Mouse (Mus musculus) heart, adult 2 months (tissue): ENCODE results near the gene Mab21l3. TPM values are rescaled to one million over a fixed set of nuclear protein-coding genes. Genes with fewer than 3 reads are reported as not detected.

Source experiments
- DNase-seq, 2 experiments: peaks; one replicate each; pipeline ENCODE4 v3.0.0; 2021
- H3K27ac ChIP-seq: fragments of 200-600 bp; 2 replicates; pipeline ENCODE4 v1.8.1; 2022
- H3K27me3 ChIP-seq: fragments of 200-500 bp; 2 replicates; pipeline ENCODE4 v1.6.1; 2012; ENCODE audit warnings: mild to moderate bottlenecking, low read length, inconsistent platforms, mixed read lengths; ENCODE audit not compliant: control insufficient read depth, insufficient read depth
- H3K36me3 ChIP-seq: fragments of 200-500 bp; 2 replicates; pipeline ENCODE4 v1.6.1; 2012; ENCODE audit warnings: low read length, inconsistent platforms; ENCODE audit not compliant: control insufficient read depth, insufficient read depth
- H3K4me1 ChIP-seq: fragments of 200-500 bp; 2 replicates; pipeline ENCODE4 v1.6.1; 2011; ENCODE audit warnings: low read length; ENCODE audit not compliant: control insufficient read depth, insufficient read depth
- H3K4me3 ChIP-seq: fragments of 200-600 bp; 2 replicates; pipeline ENCODE4 v1.8.1; 2022
- H3K79me2 ChIP-seq: fragments of 200-500 bp; replicated peaks from 2 replicates; pipeline ENCODE4 v1.6.1; 2012; ENCODE audit warnings: mild to moderate bottlenecking, inconsistent platforms, low read length, moderate library complexity, mixed read lengths; ENCODE audit not compliant: control insufficient read depth, insufficient read depth
- H3K9ac ChIP-seq: fragments of 200-500 bp; 2 replicates; pipeline ENCODE4 v1.6.1; 2012; ENCODE audit warnings: low read depth, mild to moderate bottlenecking, control low read depth, inconsistent platforms, low read length, mixed read lengths
- CTCF ChIP-seq: fragments of 200-600 bp; IDR thresholded peaks from 2 replicates; pipeline ENCODE4 v1.8.1; 2022; ENCODE audit warnings: antibody characterized with exemption, mild to moderate bottlenecking, moderate library complexity
- EP300 ChIP-seq: fragments of 200-500 bp; IDR thresholded peaks from 2 replicates; pipeline ENCODE4 v1.6.1; 2011; ENCODE audit warnings: low read depth, low read length, control low read depth; ENCODE audit not compliant: insufficient read depth
- POLR2A ChIP-seq: fragments of 200-500 bp; IDR thresholded peaks from 2 replicates; pipeline ENCODE4 v1.6.1; 2011; ENCODE audit warnings: mild to moderate bottlenecking, low read depth, low read length, control low read depth; ENCODE audit not compliant: insufficient read depth
- WGBS: fragments of 180-500 bp; shearing (Covaris S2); methylation state at CpG from one replicate; pipeline ENCODE4 v1.1.7; 2018; 5-methylcytosine and 5-hydroxymethylcytosine counted together
- intact Hi-C: fragments of 180-260 bp; cut with DNase I; formaldehyde crosslinking; loops from one replicate; pipeline ENCODE4 v1.15.1; 2025
- polyA plus RNA-seq: library from polyadenylated mRNA; depleted of rRNA; stranded (reverse); fragments of >200 nt; gene quantifications from 2 replicates; pipeline ENCODE4 v1.2.3, GENCODE M21; 2012
- total RNA-seq, 2 experiments: library from RNA; stranded (reverse); gene quantifications; 2 replicates each; pipeline ENCODE4 v1.2.3; 2021

Gene Mab21l3
- total and polyA plus RNA-seq, 3 experiments: 0.16 TPM; not detected in 2

DNA sequence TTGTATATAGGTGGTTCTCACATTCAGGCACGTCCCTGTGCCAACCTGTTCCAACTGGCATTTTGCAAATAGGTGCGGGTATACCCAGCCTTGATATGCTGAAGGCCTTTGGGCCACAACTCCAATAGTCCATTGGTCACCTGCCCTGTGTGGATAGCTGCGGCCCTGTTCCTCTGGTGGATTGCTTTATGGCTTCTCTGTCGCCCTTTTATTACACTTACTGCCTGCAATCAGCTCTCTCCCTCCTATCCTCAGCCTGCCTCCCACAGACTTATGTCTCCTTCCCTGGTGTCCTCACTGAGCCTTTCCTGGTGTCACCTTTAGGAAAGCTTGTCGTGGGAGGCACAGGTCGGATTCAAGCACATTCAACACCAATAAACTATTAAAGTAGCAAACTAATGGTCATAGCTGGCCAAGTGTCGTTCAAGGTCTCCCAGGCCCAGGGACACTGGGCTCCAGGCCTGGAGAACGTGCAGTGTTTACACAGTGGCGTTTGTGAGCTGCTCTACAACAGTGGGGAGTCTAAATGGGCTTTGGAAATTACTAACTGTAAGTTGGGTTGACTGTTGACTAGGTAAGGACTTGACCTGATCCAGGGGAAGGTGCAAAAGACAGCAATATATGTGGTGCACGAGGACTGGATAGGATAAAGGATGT is 63.9 kb downstream of the Mab21l3 start:
- no peak for DNase-seq
- Histone ChIP-seq H3K36me3 (no peaks in the 10 kb centered on the region), H3K79me2 (no peaks in the 10 kb centered on the region), H3K4me1 (no peaks in the 10 kb centered on the region), H3K9ac (no peak overlapping the region), H3K27ac (no peak overlapping the region), H3K27me3 (no peaks in the 10 kb centered on the region), H3K4me3 (no peak overlapping the region)
- 93% methylated on average over 10 of the region's 10 CpGs for WGBS
- intact Hi-C loops: no loop called here
- TF ChIP-seq POLR2A: no peak
- no peak for TF ChIP-seq CTCF
- no peak for TF ChIP-seq EP300

DNA sequence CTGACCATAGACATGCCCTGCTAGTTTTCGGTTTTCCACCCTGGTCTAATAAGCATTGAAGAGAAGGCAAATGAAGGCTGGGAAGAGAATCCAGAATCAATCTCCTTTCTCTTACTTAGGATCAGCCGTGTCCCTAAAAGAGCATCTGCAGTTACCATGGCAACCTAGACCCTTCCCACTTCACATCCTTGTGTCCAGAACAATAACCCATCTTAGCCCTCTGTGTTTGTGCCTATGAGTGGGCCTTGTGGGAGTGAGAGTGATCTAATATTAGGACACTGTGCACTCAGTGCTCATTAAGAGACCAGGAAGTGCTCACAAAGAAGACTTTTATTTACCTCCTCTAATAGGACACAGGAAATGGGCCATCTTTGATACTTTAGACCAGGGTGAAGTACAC is 65.0 kb downstream of the Mab21l3 start:
- intact Hi-C loops: no loop called here
- no peak for TF ChIP-seq POLR2A
- TF ChIP-seq EP300: no peak
- TF ChIP-seq CTCF: no peak
- H3K36me3 ChIP-seq: no peaks in the 10 kb centered on the region
- no peaks in the 10 kb centered on the region for H3K27me3 ChIP-seq
- no peaks in the 10 kb centered on the region for H3K79me2 ChIP-seq
- no peak for DNase-seq
- no peak overlapping the region for H3K9ac ChIP-seq
- peaks cover 1% of the 10 kb centered on the region; the same call in 1 of the 2 replicates for H3K4me1 ChIP-seq
- no peak overlapping the region for H3K27ac ChIP-seq
- H3K4me3 ChIP-seq: no peak overlapping the region
- 77% methylated on average over 2 of the region's 2 CpGs for WGBS

DNA sequence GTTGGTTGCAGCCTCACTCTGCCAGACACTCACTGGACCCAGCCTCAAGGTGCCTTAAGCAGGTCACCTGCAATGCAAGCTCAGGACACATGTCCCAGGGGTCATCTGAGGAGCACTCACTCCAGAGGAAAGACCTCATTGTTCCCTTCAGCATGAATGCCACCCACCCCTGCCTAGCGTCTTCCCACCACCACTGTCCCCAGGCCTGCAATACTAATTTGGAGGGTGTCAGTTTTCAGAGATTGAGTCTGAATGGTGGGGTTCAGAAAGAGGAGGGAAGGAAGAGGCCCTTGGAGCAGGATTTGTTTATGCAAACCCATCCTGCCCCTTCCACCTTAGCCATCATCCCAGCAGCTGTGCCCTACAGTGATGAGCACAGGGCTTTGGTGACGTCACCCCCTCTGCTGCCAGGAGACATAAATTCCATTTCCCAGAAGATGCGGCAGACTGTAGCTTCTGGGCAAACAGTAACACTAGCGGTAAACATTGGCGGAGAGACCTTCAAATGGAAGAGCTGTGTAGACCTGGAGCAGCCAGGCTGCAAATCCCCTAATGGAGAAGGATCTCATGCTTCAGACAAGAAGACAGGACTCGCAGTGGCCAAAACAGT is 67.8 kb downstream of the Mab21l3 start:
- TF ChIP-seq EP300 (no peak), POLR2A (no peak), CTCF (no peak)
- intact Hi-C loops: no loop called here
- Histone ChIP-seq H3K4me1 (peaks cover 1% of the 10 kb centered on the region; the same call in 1 of the 2 replicates), H3K27me3 (no peaks in the 10 kb centered on the region), H3K79me2 (no peaks in the 10 kb centered on the region), H3K4me3 (no peak overlapping the region), H3K9ac (no peak overlapping the region), H3K27ac (no peak overlapping the region), H3K36me3 (no peaks in the 10 kb centered on the region)
- DNase-seq: no peak
- 84% methylated on average over 6 of the region's 6 CpGs for WGBS

DNA sequence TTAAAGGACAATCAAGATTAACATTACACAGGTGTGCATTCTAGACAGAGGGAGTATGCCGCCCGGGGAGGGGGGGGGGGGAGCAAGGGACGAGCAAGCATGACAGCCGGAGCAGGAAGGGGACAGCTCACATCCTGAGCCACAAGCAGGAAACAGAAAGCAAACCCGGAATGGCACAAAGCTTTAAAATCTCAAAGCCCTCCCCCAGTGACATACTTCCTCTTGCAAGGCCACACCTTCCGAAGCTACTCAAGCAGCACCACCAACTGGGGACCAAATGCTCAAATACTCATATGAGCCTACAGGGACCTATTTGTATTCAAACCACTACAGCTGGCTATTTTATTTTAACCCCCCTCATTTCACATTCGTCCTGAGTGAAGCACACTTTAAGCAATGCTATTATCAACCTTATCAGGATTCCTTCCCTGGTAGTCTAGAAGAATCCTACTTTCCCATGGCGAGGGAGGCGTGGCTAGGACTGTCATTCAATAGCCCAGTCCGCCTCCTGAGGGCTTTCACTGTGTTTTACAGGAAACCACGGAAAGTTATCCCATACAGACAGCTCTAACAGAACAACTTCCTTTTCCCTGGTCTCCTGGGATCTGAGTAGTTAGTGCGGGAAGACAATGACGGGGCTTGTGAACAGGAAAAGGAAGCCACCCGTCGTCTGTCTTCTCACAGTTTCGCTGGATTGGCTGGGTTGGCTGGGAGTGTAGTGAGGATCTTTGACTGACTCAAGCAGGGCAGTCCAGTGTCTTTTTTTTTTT is 69.7 kb downstream of the Mab21l3 start:
- H3K27me3 ChIP-seq: no peaks in the 10 kb centered on the region
- H3K27ac ChIP-seq: peak overlapping the region; percentile 32
- whole genome bisulfite sequencing: 43% methylated on average over 16 of the region's 16 CpGs
- no peak overlapping the region for H3K9ac ChIP-seq
- DNase-seq: peak in 1 of 2 experiments; percentile 60
- intact Hi-C loops: loop anchor here (1.0 kb wide), 1 partner anchor 45 kb away; no protein-coding TSS in a partner anchor
- H3K4me3 ChIP-seq: no peak overlapping the region
- no peak for TF ChIP-seq POLR2A
- no peaks in the 10 kb centered on the region for H3K79me2 ChIP-seq
- H3K4me1 ChIP-seq: peaks cover 1% of the 10 kb centered on the region; the same call in 1 of the 2 replicates
- H3K36me3 ChIP-seq: no peaks in the 10 kb centered on the region

DNA sequence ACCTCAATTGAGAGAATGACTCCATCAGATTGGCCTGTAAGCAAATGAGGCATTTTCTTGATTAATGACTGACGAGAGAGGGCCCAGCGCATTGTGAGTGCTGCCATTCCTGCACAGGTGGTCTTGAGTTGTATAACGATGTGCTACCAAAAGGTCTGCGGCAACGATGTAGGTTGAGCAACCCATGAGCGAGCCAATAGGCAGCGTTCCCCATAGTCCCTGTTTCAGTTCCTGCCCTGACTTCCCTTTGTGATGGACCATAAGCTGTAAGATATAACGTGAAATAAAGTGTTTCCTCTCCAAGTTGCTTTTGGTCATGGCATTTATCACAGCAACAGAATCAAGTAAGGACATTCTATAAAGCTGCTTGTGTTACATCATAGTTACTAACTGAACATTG is 73.0 kb downstream of the Mab21l3 start:
- TF ChIP-seq POLR2A (no peak), EP300 (no peak), CTCF (no peak)
- H3K27me3 ChIP-seq: no peaks in the 10 kb centered on the region

DNA sequence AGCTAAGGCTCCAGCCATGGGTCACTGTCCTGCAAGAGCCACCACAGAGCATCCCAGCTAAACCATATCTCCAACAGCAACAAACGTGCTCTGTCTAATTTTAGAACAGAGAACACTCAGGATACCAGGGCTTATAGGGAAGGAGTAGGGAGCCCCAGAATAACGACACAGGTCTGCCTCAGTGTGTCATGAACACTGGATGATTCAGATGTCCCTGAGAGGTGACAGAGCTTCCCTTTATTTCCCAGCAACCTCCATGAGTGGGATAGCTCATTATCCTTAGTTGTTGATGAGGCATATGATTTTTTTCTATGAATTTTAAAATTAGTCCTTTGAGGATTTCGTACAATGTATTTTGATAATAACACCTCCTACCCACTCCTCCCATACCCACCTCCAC is 78.2 kb downstream of the Mab21l3 start:
- no peak overlapping the region for H3K27ac ChIP-seq
- WGBS: 46% methylated on average over 3 of the region's 3 CpGs

More for the DNA sequence above, 73.0 kb downstream of the Mab21l3 start:
- 90% methylated on average over 8 of the region's 8 CpGs for WGBS
- Histone ChIP-seq H3K27ac (no peak overlapping the region), H3K79me2 (no peaks in the 10 kb centered on the region), H3K36me3 (no peaks in the 10 kb centered on the region), H3K4me3 (no peak overlapping the region), H3K4me1 (peaks cover 1% of the 10 kb centered on the region; the same call in 1 of the 2 replicates), H3K9ac (no peak overlapping the region)
- DNase-seq: no peak
- intact Hi-C loops: no loop called here

More for the DNA sequence above, 78.2 kb downstream of the Mab21l3 start:
- Histone ChIP-seq H3K36me3 (no peaks in the 10 kb centered on the region), H3K27me3 (no peaks in the 10 kb centered on the region), H3K4me1 (no peaks in the 10 kb centered on the region), H3K4me3 (no peak overlapping the region), H3K79me2 (no peaks in the 10 kb centered on the region), H3K9ac (no peak overlapping the region)
- intact Hi-C loops: no loop called here
- no peak for DNase-seq
- TF ChIP-seq EP300: no peak
- no peak for TF ChIP-seq CTCF
- TF ChIP-seq POLR2A: no peak
